Mouse (Mus musculus) bone marrow, adult 2 months (tissue): ENCODE measurements around the gene A730009L09Rik. TPM values are rescaled to one million over a fixed set of nuclear protein-coding genes. Genes with fewer than 3 reads are reported as not detected.

ENCODE experiments used
- H3K27ac ChIP-seq: fragments of 200-500 bp; 2 replicates; pipeline ENCODE4 v1.5.1; 2012; ENCODE audit warnings: low read depth, mild to moderate bottlenecking, control low read depth, inconsistent platforms, low read length; ENCODE audit not compliant: control insufficient read depth, poor library complexity, insufficient read depth
- H3K4me1 ChIP-seq: fragments of 200-500 bp; 2 replicates; pipeline ENCODE4 v1.6.1; 2011; ENCODE audit warnings: low read length; ENCODE audit not compliant: control insufficient read depth, insufficient read depth
- H3K4me3 ChIP-seq: fragments of 200-500 bp; replicated peaks from 2 replicates; pipeline ENCODE3; 2011; ENCODE audit warnings: mild to moderate bottlenecking, low read depth, low read length, control low read depth; ENCODE audit not compliant: control insufficient read depth
- CTCF ChIP-seq: fragments of 200-500 bp; IDR thresholded peaks from 2 replicates; pipeline ENCODE4 v1.5.1; 2011; ENCODE audit warnings: low read length, control low read depth; ENCODE audit not compliant: control insufficient read depth, insufficient read depth
- POLR2A ChIP-seq: fragments of 200-500 bp; IDR thresholded peaks from 2 replicates; pipeline ENCODE4 v1.6.1; 2011; ENCODE audit warnings: low read depth, mild to moderate bottlenecking, control low read depth, low read length, borderline replicate concordance; ENCODE audit not compliant: control insufficient read depth
- WGBS: fragments of 180-500 bp; shearing (Covaris S2); methylation state at CpG from one replicate; pipeline ENCODE4 v1.1.7; 2018; 5-methylcytosine and 5-hydroxymethylcytosine counted together
- polyA plus RNA-seq: library from polyadenylated mRNA; stranded (reverse); fragments of >200 nt; gene quantifications from 2 replicates; pipeline ENCODE4 v1.2.4, GENCODE M21; 2011; ENCODE audit warnings: low replicate concordance; ENCODE audit not compliant: missing spikeins, insufficient read depth, insufficient read length

The A730009L09Rik gene
- polyA plus RNA-seq, 1 experiment, result not detected

GRCm38 (mm10) chr16:84477952-84478351 lies 37.0 kb upstream of the A730009L09Rik start:
- Histone ChIP-seq H3K4me1 (no peaks in the 10 kb centered on the region), H3K27ac (no peak overlapping the region), H3K4me3 (no peak overlapping the region)
- 37% methylated on average over 6 of the region's 6 CpGs for WGBS
- TF ChIP-seq POLR2A (no peak), CTCF (no peak)

GRCm38 (mm10) chr16:84485931-84486330 lies 29.0 kb upstream of the A730009L09Rik start:
- Histone ChIP-seq H3K27ac (no peak overlapping the region), H3K4me1 (no peaks in the 10 kb centered on the region), H3K4me3 (no peak overlapping the region)
- TF ChIP-seq CTCF, result no peak
- TF ChIP-seq POLR2A, result no peak
- 83% methylated on average over 11 of the region's 11 CpGs for WGBS

- 88% methylated on average over 3 of the region's 3 CpGs for WGBS
- no peaks in the 10 kb centered on the region for H3K4me1 ChIP-seq
- TF ChIP-seq POLR2A, result no peak
- no peak for TF ChIP-seq CTCF
These were observed 20.1 kb upstream of the A730009L09Rik start for GRCm38 (mm10) chr16:84494818-84495217.

GRCm38 (mm10) chr16:84495438-84495837 lies 19.5 kb upstream of the A730009L09Rik start:
- TF ChIP-seq CTCF (no peak), POLR2A (no peak)
- WGBS, result 22% methylated on average over 2 of the region's 2 CpGs
- Histone ChIP-seq H3K27ac (no peak overlapping the region), H3K4me1 (no peaks in the 10 kb centered on the region), H3K4me3 (no peak overlapping the region)

More at GRCm38 (mm10) chr16:84494818-84495217, 20.1 kb upstream of the A730009L09Rik start:
- Histone ChIP-seq H3K4me3 (no peak overlapping the region), H3K27ac (no peak overlapping the region)

- WGBS, result 66% methylated on average over 4 of the region's 4 CpGs
- no peak for TF ChIP-seq CTCF
- no peak for TF ChIP-seq POLR2A
These were observed 7.2 kb upstream of the A730009L09Rik start for GRCm38 (mm10) chr16:84507681-84508080.

GRCm38 (mm10) chr16:84521975-84522635 lies 7.2 kb downstream of the A730009L09Rik start:
- TF ChIP-seq CTCF, result no peak
- no peak for TF ChIP-seq POLR2A
- H3K27ac ChIP-seq, result no peak overlapping the region
- WGBS, result 87% methylated on average over 11 of the region's 11 CpGs

More at GRCm38 (mm10) chr16:84507681-84508080, 7.2 kb upstream of the A730009L09Rik start:
- Histone ChIP-seq H3K27ac (no peak overlapping the region), H3K4me3 (no peak overlapping the region), H3K4me1 (no peaks in the 10 kb centered on the region)

GRCm38 (mm10) chr16:84523061-84523460 lies 8.1 kb downstream of the A730009L09Rik start:
- no peak for TF ChIP-seq CTCF
- no peak for TF ChIP-seq POLR2A
- Histone ChIP-seq H3K4me1 (no peaks in the 10 kb centered on the region), H3K4me3 (no peak overlapping the region), H3K27ac (no peak overlapping the region)
- WGBS, result 76% methylated on average over 5 of the region's 5 CpGs

More at GRCm38 (mm10) chr16:84521975-84522635, 7.2 kb downstream of the A730009L09Rik start:
- Histone ChIP-seq H3K4me3 (no peak overlapping the region), H3K4me1 (no peaks in the 10 kb centered on the region)

GRCm38 (mm10) chr16:84527375-84527774 lies 12.5 kb downstream of the A730009L09Rik start:
- WGBS, result 24% methylated on average over 11 of the region's 11 CpGs
- H3K4me3 ChIP-seq, result no peak overlapping the region
- no peak overlapping the region for H3K27ac ChIP-seq
- no peaks in the 10 kb centered on the region for H3K4me1 ChIP-seq
- TF ChIP-seq POLR2A, result no peak
- TF ChIP-seq CTCF, result no peak
